Mouse (Mus musculus) forebrain, postnatal 0 days (tissue): Measurements from ENCODE around the gene Apobec2. TPM values are rescaled to one million over a fixed set of nuclear protein-coding genes. Genes with fewer than 3 reads are reported as not detected.

ENCODE experiments used
- ATAC-seq: fragments of 200-750 bp; cut with Nextera tagmentation; 2 replicates; pipeline ENCODE4 v1.8.0; 2017; ENCODE audit warnings: mild to moderate bottlenecking, moderate library complexity
- DNase-seq: peaks from one replicate; pipeline ENCODE4 v3.0.0-alpha.2; 2015
- H3K27ac ChIP-seq: fragments of 300-500 bp; sonication (generic); 2 replicates; pipeline ENCODE4 v1.5.1; 2014; ENCODE audit warnings: low read depth, mild to moderate bottlenecking, antibody characterized with exemption, low read length, moderate library complexity, mixed read lengths
- H3K27me3 ChIP-seq: fragments of 300-500 bp; sonication (generic); 2 replicates; pipeline ENCODE4 v1.6.1; 2014; ENCODE audit warnings: mild to moderate bottlenecking, low read length, mixed read lengths; ENCODE audit not compliant: insufficient read depth
- H3K36me3 ChIP-seq: fragments of 300-500 bp; sonication (generic); 2 replicates; pipeline ENCODE4 v1.6.1; 2014; ENCODE audit warnings: mild to moderate bottlenecking, moderate library complexity; ENCODE audit not compliant: insufficient read depth
- H3K4me1 ChIP-seq: fragments of 300-500 bp; sonication (generic); 2 replicates; pipeline ENCODE4 v1.6.1; 2014; ENCODE audit warnings: antibody characterized with exemption; ENCODE audit not compliant: insufficient read depth
- H3K4me2 ChIP-seq: fragments of 300-500 bp; sonication (generic); 2 replicates; pipeline ENCODE4 v1.6.1; 2014; ENCODE audit warnings: low read depth, mild to moderate bottlenecking, moderate library complexity
- H3K4me3 ChIP-seq: fragments of 300-500 bp; sonication (generic); 2 replicates; pipeline ENCODE4 v1.5.1; 2014; ENCODE audit warnings: low read depth, low read length, mixed read lengths
- H3K9ac ChIP-seq: fragments of 300-500 bp; sonication (generic); 2 replicates; pipeline ENCODE4 v1.6.1; 2014; ENCODE audit warnings: mild to moderate bottlenecking
- H3K9me3 ChIP-seq: fragments of 300-500 bp; sonication (generic); 2 replicates; pipeline ENCODE4 v1.6.1; 2016; ENCODE audit warnings: low read length
- CTCF ChIP-seq: sonication (generic); IDR thresholded peaks from 2 replicates; pipeline ENCODE4 v1.5.1; 2016; ENCODE audit warnings: antibody characterized with exemption, control low read depth, low read depth
- polyA plus RNA-seq: library from polyadenylated mRNA; unstranded; fragments of >200 nt; fragmentation: Nextera tagmentation; extraction: Ambion mirVana; gene quantifications from 2 replicates; pipeline ENCODE4 v1.2.1, GENCODE M21; 2015
- total RNA-seq: library from RNA; depleted of rRNA; stranded (reverse); fragments of >200 nt; gene quantifications from 2 replicates; pipeline ENCODE4 v1.2.3, GENCODE M21; 2014; rRNA removed

Apobec2 gene
- total and polyA plus RNA-seq, 2 experiments from 2014 or later, result 0.43 to 0.50 TPM

- ATAC-seq, result no peak
- no peaks in the 10 kb centered on the region for H3K9me3 ChIP-seq
- H3K4me2 ChIP-seq, result no peak overlapping the region
- H3K36me3 ChIP-seq, result no peaks in the 10 kb centered on the region
- H3K9ac ChIP-seq, result no peak overlapping the region
- TF ChIP-seq CTCF, result no peak
- DNase-seq, result no peak
- H3K4me3 ChIP-seq, result no peak overlapping the region
- no peaks in the 10 kb centered on the region for H3K4me1 ChIP-seq
- H3K27me3 ChIP-seq, result no peaks in the 10 kb centered on the region
- no peak overlapping the region for H3K27ac ChIP-seq
Measured at GRCm38 (mm10) chr17:48371621-48372020, 61.1 kb downstream of the Apobec2 start.

Other genes with a start within 250 kb of the Apobec2 start
- 0.24 TPM in 1 of 2 replicates, not detected in the other for gene Trem1, start 200.2 kb downstream of the Apobec2 start, total RNA-seq
- gene Trem1, start 200.2 kb downstream of the Apobec2 start, polyA plus RNA-seq, result 0.08 and 0.09 TPM in 2 replicates
- not detected in 2 replicates for gene Trem3, start 185.2 kb downstream of the Apobec2 start, total RNA-seq
- gene Trem3, start 185.2 kb downstream of the Apobec2 start, polyA plus RNA-seq, result not detected in 2 replicates
- not detected in 2 replicates for gene Treml4, start 168.6 kb downstream of the Apobec2 start, total RNA-seq
- gene Treml4, start 168.6 kb downstream of the Apobec2 start, polyA plus RNA-seq, result not detected in 2 replicates
- gene Treml2, start 133.4 kb downstream of the Apobec2 start, total RNA-seq, result 0.23 and 0.43 TPM in 2 replicates
- gene Treml2, start 133.4 kb downstream of the Apobec2 start, polyA plus RNA-seq, result 0.07 TPM in 1 of 2 replicates, not detected in the other
- gene B430306N03Rik, start 116.8 kb downstream of the Apobec2 start, total RNA-seq, result 0.08 and 0.19 TPM in 2 replicates
- gene B430306N03Rik, start 116.8 kb downstream of the Apobec2 start, polyA plus RNA-seq, result 0.21 TPM in 1 of 2 replicates, not detected in the other
- gene Trem2, start 86.5 kb downstream of the Apobec2 start, total RNA-seq, result 5.4 and 9.8 TPM in 2 replicates
- gene Trem2, start 86.5 kb downstream of the Apobec2 start, polyA plus RNA-seq, result 8.0 and 9.3 TPM in 2 replicates
- gene Treml1, start 73.0 kb downstream of the Apobec2 start, total RNA-seq, result 0.23 TPM in 1 of 2 replicates, not detected in the other
- gene Treml1, start 73.0 kb downstream of the Apobec2 start, polyA plus RNA-seq, result 0.11 TPM in 1 of 2 replicates, not detected in the other
- 25.2 and 35.0 TPM in 2 replicates for gene Nfya, start 23.0 kb downstream of the Apobec2 start, total RNA-seq
- gene Nfya, start 23.0 kb downstream of the Apobec2 start, polyA plus RNA-seq, result 6.3 and 6.6 TPM in 2 replicates
- gene Oard1, start 22.9 kb downstream of the Apobec2 start, total RNA-seq, result 18.7 and 21.0 TPM in 2 replicates
- gene Oard1, start 22.9 kb downstream of the Apobec2 start, polyA plus RNA-seq, result 36.0 and 40.0 TPM in 2 replicates
- gene Tspo2, start 18.6 kb upstream of the Apobec2 start, total RNA-seq, result 0.31 TPM in 1 of 2 replicates, not detected in the other
- gene Tspo2, start 18.6 kb upstream of the Apobec2 start, polyA plus RNA-seq, result 0.47 and 0.82 TPM in 2 replicates
- gene Unc5cl, start 22.0 kb upstream of the Apobec2 start, total RNA-seq, result not detected in 2 replicates
- 0.14 and 0.56 TPM in 2 replicates for gene Unc5cl, start 22.0 kb upstream of the Apobec2 start, polyA plus RNA-seq